Mouse (Mus musculus) heart, adult 18-20 months (tissue): ENCODE results near the gene Serpinb9c. TPM values are rescaled to one million over a fixed set of nuclear protein-coding genes. Genes with fewer than 3 reads are reported as not detected.
"Not testable (repeated sequence)": the region's sequence is repeated elsewhere in the genome, so short reads cannot be mapped to it uniquely, and the experiment has no call there.

Experiments used
- DNase-seq, 2 experiments: peaks; one replicate each; pipeline ENCODE4 v3.0.0; 2021 to 2022; ENCODE audit warnings: mixed read lengths in 1 of 2
- long read RNA-seq, 2 experiments: library from polyadenylated mRNA; stranded (forward); transcript quantifications; one replicate each; pipeline ENCODE4 v2.0.0; 2021
- total RNA-seq, 2 experiments: library from RNA; stranded (reverse); gene quantifications; 2 replicates each; pipeline ENCODE4 v1.2.3; 2021

The Serpinb9c gene
- not detected for total RNA-seq
- long read RNA-seq, experiment 1: 0 reads
- long read RNA-seq, experiment 2: 0 reads

GRCm38 (mm10) chr13:33159642-33160041, at the start of gene Serpinb9c:
TSS of gene Serpinb9c (minus strand) at chr13:33159742.
- DNase-seq: no peak

GRCm38 (mm10) chr13:33199740-33200139, 40.2 kb upstream of the Serpinb9c start:
- DNase-seq: no peak

- no peak for DNase-seq
Observed at GRCm38 (mm10) chr13:33192659-33193058, 33.1 kb upstream of the Serpinb9c start, which contains the start of gene Serpinb9d. TSS of gene Serpinb9d (plus strand) at chr13:33192959.

GRCm38 (mm10) chr13:33190486-33190885, 30.9 kb upstream of the Serpinb9c start:
- not testable (repeated sequence) for DNase-seq

GRCm38 (mm10) chr13:33141435-33141834, 18.1 kb downstream of the Serpinb9c start:
- no peak for DNase-seq

GRCm38 (mm10) chr13:33137717-33138116, 21.8 kb downstream of the Serpinb9c start:
- DNase-seq: no peak

GRCm38 (mm10) chr13:33113054-33113453, 46.5 kb downstream of the Serpinb9c start:
- DNase-seq: peak in 1 of 2 experiments; percentile 1

GRCm38 (mm10) chr13:33105626-33106025, 53.9 kb downstream of the Serpinb9c start:
- DNase-seq: no peak

Other genes starting within 250 kb of the Serpinb9c start
- 10 to 100 TPM; 31.5 to 39.0 TPM for gene Serpinb6b, start 194.5 kb downstream of the Serpinb9c start, total RNA-seq
- 10 to 100 TPM in 1 of 2 experiments, 1 to 10 TPM in 1; 9.4 to 11.3 TPM for gene Serpinb9, start 156.5 kb downstream of the Serpinb9c start, total RNA-seq
- gene Serpinb9b, start 132.3 kb downstream of the Serpinb9c start, total RNA-seq: under 1 TPM; 0.13 to 0.27 TPM
- not detected for gene Serpinb1b, start 81.2 kb downstream of the Serpinb9c start, total RNA-seq
- not detected for gene Serpinb9d, start 33.2 kb upstream of the Serpinb9c start, total RNA-seq
- not detected for gene Serpinb9e, start 89.9 kb upstream of the Serpinb9c start, total RNA-seq
- not detected for gene Serpinb9f, start 164.3 kb upstream of the Serpinb9c start, total RNA-seq
- not detected for gene Gm11397, start 236.0 kb upstream of the Serpinb9c start, total RNA-seq